Mouse (Mus musculus) liver, postnatal 0 days (tissue): ENCODE measurements around the gene Pik3c2g. TPM values are rescaled to one million over a fixed set of nuclear protein-coding genes. Genes with fewer than 3 reads are reported as not detected.

Experiments
- ATAC-seq: fragments of 200-750 bp; cut with Nextera tagmentation; 2 replicates; pipeline ENCODE4 v1.8.0; 2017; ENCODE audit warnings: mild to moderate bottlenecking, moderate library complexity
- DNase-seq: peaks from one replicate; pipeline ENCODE4 v3.0.0-alpha.2; 2016
- H3K27ac ChIP-seq: fragments of 300-500 bp; sonication (generic); 2 replicates; pipeline ENCODE4 v1.5.1; 2014; ENCODE audit warnings: antibody characterized with exemption, moderate library complexity, mild to moderate bottlenecking, low read depth
- H3K27me3 ChIP-seq: fragments of 300-500 bp; sonication (generic); 2 replicates; pipeline ENCODE4 v1.6.1; 2014; ENCODE audit warnings: low read length, control low read depth, mixed read lengths; ENCODE audit not compliant: insufficient read depth
- H3K36me3 ChIP-seq: fragments of 300-500 bp; sonication (generic); replicated peaks from 2 replicates; pipeline ENCODE4 v1.6.1; 2014; ENCODE audit warnings: mild to moderate bottlenecking, control low read depth, low read length, moderate library complexity, mixed read lengths; ENCODE audit not compliant: insufficient read depth
- H3K4me1 ChIP-seq: fragments of 300-500 bp; sonication (generic); 2 replicates; pipeline ENCODE4 v1.6.1; 2014; ENCODE audit warnings: antibody characterized with exemption, mild to moderate bottlenecking, control low read depth; ENCODE audit not compliant: insufficient read depth
- H3K4me2 ChIP-seq: fragments of 300-500 bp; sonication (generic); 2 replicates; pipeline ENCODE4 v1.6.1; 2014; ENCODE audit warnings: low read depth, mild to moderate bottlenecking, low read length, moderate library complexity, mixed read lengths
- H3K4me3 ChIP-seq: fragments of 300-500 bp; sonication (generic); 2 replicates; pipeline ENCODE4 v1.5.1; 2014; ENCODE audit warnings: low read depth, low read length
- H3K9ac ChIP-seq: fragments of 300-500 bp; sonication (generic); replicated peaks from 2 replicates; pipeline ENCODE4 v1.6.1; 2014; ENCODE audit warnings: mild to moderate bottlenecking, moderate library complexity
- H3K9me3 ChIP-seq: fragments of 300-500 bp; sonication (generic); 2 replicates; pipeline ENCODE4 v1.6.1; 2016; ENCODE audit warnings: mild to moderate bottlenecking, control low read depth, low read length, mixed read lengths
- CTCF ChIP-seq: sonication (generic); IDR thresholded peaks from 2 replicates; pipeline ENCODE4 v1.5.1; 2016; ENCODE audit warnings: antibody characterized with exemption, low read depth
- EP300 ChIP-seq: IDR thresholded peaks from 2 replicates; pipeline ENCODE4 v1.6.1; 2016; ENCODE audit warnings: antibody characterized with exemption, low read depth, mild to moderate bottlenecking
- WGBS: fragments of 180-500 bp; shearing (Covaris S2); extraction: QIAGEN DNeasy Blood & Tissue Kit; methylation state at CpG from one replicate; pipeline ENCODE4 v1.1.7; 2014; ENCODE audit not compliant: insufficient replicate concordance; 5-methylcytosine and 5-hydroxymethylcytosine counted together
- polyA plus RNA-seq: library from polyadenylated mRNA; unstranded; fragments of >200 nt; fragmentation: Nextera tagmentation; extraction: Ambion mirVana; gene quantifications from 2 replicates; pipeline ENCODE4 v1.2.1, GENCODE M21; 2015

Pik3c2g gene
- polyA plus RNA-seq, 1 experiment from 2014 or later, result 5.6 TPM

DNA sequence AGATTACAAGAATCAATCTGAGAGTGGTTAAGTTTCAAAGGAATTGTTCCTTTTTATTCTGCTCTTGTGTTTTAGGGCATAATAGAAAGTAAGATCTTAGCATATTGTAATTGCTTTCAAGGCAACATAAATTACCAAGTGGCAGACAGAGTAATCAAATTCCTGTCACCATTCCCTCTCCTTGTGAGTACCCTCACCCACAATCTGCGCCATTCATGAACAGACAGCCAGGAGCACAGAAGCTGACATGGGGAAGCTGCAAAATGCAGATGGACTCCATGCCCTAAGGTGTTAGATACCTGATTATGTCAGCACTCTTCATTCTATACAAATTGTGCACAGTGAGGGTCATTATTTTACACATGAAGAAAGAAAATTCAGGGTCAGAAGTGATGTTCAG, 255.6 kb downstream of the Pik3c2g start:
- Histone ChIP-seq H3K9ac (no peak overlapping the region), H3K9me3 (no peaks in the 10 kb centered on the region), H3K27ac (no peak overlapping the region), H3K4me3 (no peak overlapping the region), H3K36me3 (no peaks in the 10 kb centered on the region; the same call in 1 of the 2 replicates), H3K27me3 (no peaks in the 10 kb centered on the region), H3K4me2 (no peak overlapping the region), H3K4me1 (no peaks in the 10 kb centered on the region)
- no peak for ATAC-seq
- TF ChIP-seq CTCF, result no peak
- TF ChIP-seq EP300, result no peak
- WGBS, result 79% methylated on average over 1 of the region's 1 CpGs
- no peak for DNase-seq

- no peaks in the 10 kb centered on the region; the same call in 1 of the 2 replicates for H3K36me3 ChIP-seq
- DNase-seq, result no peak
- H3K27ac ChIP-seq, result no peak overlapping the region
- no peak overlapping the region for H3K9ac ChIP-seq
- H3K4me2 ChIP-seq, result no peak overlapping the region
- H3K4me1 ChIP-seq, result no peaks in the 10 kb centered on the region
- H3K27me3 ChIP-seq, result no peaks in the 10 kb centered on the region
- H3K4me3 ChIP-seq, result no peak overlapping the region
- TF ChIP-seq EP300 (no peak), CTCF (no peak)
- H3K9me3 ChIP-seq, result no peaks in the 10 kb centered on the region
- 71% methylated on average over 4 of the region's 4 CpGs for WGBS
- no peak for ATAC-seq
Observed at GRCm38 (mm10) chr6:139843531-139843930, 256.5 kb downstream of the Pik3c2g start.

DNA sequence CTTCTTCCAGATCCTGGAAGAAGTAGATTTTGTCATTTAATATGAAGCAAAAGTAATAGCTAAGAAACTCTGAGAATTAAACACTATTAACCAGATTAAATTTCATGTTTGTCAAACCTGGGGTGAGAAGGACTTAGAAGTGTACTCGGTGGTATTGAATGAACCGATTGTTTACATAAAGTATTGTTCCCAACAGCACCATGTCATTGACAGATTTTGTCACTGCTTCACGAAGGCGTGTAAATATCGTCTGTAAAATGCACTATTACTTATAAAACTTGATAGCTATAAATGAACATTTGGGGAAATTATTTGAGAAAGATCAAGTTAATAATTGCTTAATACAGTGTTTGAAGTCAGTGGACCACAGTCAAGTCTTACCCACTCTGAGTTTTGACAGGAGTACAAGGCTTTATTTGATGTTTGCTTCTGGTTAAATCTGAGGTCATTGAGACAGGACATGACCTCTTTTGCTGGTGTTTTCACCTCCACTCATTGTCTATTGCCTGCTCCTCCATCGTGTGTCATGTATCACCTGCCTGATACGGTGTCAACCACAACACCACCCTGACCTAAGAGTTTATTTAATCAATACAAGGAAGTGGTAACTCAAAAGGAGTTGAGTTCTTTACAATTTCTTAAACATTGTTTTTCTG, 260.0 kb downstream of the Pik3c2g start:
- Histone ChIP-seq H3K4me2 (no peak overlapping the region), H3K9me3 (no peaks in the 10 kb centered on the region), H3K27me3 (no peaks in the 10 kb centered on the region), H3K9ac (no peak overlapping the region), H3K4me3 (no peak overlapping the region), H3K36me3 (no peaks in the 10 kb centered on the region; the same call in 1 of the 2 replicates), H3K27ac (peak overlapping the region; percentile 57; the same call in 1 of the 2 replicates), H3K4me1 (no peaks in the 10 kb centered on the region)
- DNase-seq (no peak), ATAC-seq (peak; percentile 88)
- 63% methylated on average over 7 of the region's 7 CpGs for WGBS
- TF ChIP-seq EP300, result no peak
- no peak for TF ChIP-seq CTCF

DNA sequence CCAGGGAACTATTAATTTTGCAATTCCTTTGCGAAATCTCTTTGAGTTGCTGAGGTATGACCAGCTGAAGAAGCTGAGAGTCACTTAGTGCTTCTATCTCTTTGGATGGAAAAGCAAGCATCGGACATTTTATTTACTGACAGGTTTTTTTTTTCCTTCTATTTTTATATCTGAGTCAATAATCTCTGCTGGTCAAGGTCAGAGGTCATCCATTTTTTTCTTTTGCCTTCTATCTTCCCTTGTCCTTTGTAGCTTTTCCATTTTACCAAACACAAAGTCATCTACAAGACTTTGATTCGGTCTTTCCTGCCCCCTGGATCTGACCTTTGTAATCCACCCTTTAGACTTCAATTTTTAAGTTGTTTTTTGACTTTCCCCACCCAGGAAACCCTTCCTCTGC, 262.9 kb downstream of the Pik3c2g start:
- no peaks in the 10 kb centered on the region for H3K27me3 ChIP-seq
- no peak for TF ChIP-seq CTCF
- no peak for TF ChIP-seq EP300
- H3K36me3 ChIP-seq, result no peaks in the 10 kb centered on the region; the same call in 1 of the 2 replicates
- WGBS, result 54% methylated on average over 3 of the region's 3 CpGs
- H3K9me3 ChIP-seq, result no peaks in the 10 kb centered on the region
- no peak overlapping the region for H3K9ac ChIP-seq
- H3K4me1 ChIP-seq, result no peaks in the 10 kb centered on the region
- ATAC-seq (no peak), DNase-seq (no peak)
- H3K4me3 ChIP-seq, result no peak overlapping the region
- H3K4me2 ChIP-seq, result no peak overlapping the region
- H3K27ac ChIP-seq, result no peak overlapping the region

- Histone ChIP-seq H3K9me3 (no peaks in the 10 kb centered on the region), H3K4me2 (no peak overlapping the region)
Observed at GRCm38 (mm10) chr6:139851705-139852603, 264.9 kb downstream of the Pik3c2g start.

GRCm38 (mm10) chr6:139852836-139853235, 265.8 kb downstream of the Pik3c2g start:
- Histone ChIP-seq H3K4me1 (no peaks in the 10 kb centered on the region), H3K9me3 (no peaks in the 10 kb centered on the region), H3K9ac (no peak overlapping the region), H3K27ac (no peak overlapping the region), H3K4me3 (no peak overlapping the region), H3K27me3 (no peaks in the 10 kb centered on the region), H3K4me2 (no peak overlapping the region), H3K36me3 (no peaks in the 10 kb centered on the region; the same call in 1 of the 2 replicates)
- 82% methylated on average over 3 of the region's 3 CpGs for WGBS
- TF ChIP-seq EP300 (no peak), CTCF (no peak)
- ATAC-seq (no peak), DNase-seq (no peak)

More at GRCm38 (mm10) chr6:139851705-139852603, 264.9 kb downstream of the Pik3c2g start:
- Histone ChIP-seq H3K4me3 (no peak overlapping the region), H3K4me1 (no peaks in the 10 kb centered on the region), H3K27me3 (no peaks in the 10 kb centered on the region), H3K27ac (no peak overlapping the region), H3K36me3 (no peaks in the 10 kb centered on the region; the same call in 1 of the 2 replicates), H3K9ac (no peak overlapping the region)
- TF ChIP-seq EP300, result no peak
- no peak for TF ChIP-seq CTCF
- DNase-seq (no peak), ATAC-seq (no peak)
- 82% methylated on average over 21 of the region's 21 CpGs for WGBS
